Mouse (Mus musculus) thymus, postnatal 4 days (tissue): ENCODE measurements at regions not wholly inside any gene's neighbourhood (a gene's known extent, or its start where the extent isn't known, plus 50 kb on each side); places are given as distances from the start of the nearest gene placed in this dataset.

ENCODE experiments used
- DNase-seq: peaks from one replicate; pipeline ENCODE4 v3.0.0; 2021

- no peak for DNase-seq
These were observed 56.5 kb upstream of the Lsm6 start for GRCm38 (mm10) chr8:78877423-78877822.

- no peak for DNase-seq
These were observed 68.8 kb upstream of the Lsm6 start for GRCm38 (mm10) chr8:78889708-78890107.

- DNase-seq, result no peak
These were observed 69.6 kb upstream of the Lsm6 start for GRCm38 (mm10) chr8:78890571-78890970.

- DNase-seq, result peak; percentile 83
These were observed 78.9 kb upstream of the Lsm6 start for GRCm38 (mm10) chr8:78899887-78900286.

GRCm38 (mm10) chr8:78903034-78903433 lies 82.1 kb upstream of the Lsm6 start:
- no peak for DNase-seq

- no peak for DNase-seq
These were observed 87.0 kb upstream of the Lsm6 start for GRCm38 (mm10) chr8:78907918-78908317.

- DNase-seq, result no peak
These were observed 90.4 kb upstream of the Lsm6 start for GRCm38 (mm10) chr8:78911288-78911873.

GRCm38 (mm10) chr8:78912470-78912869 lies 91.5 kb upstream of the Lsm6 start:
- no peak for DNase-seq

- DNase-seq, result no peak
These were observed 92.9 kb upstream of the Lsm6 start for GRCm38 (mm10) chr8:78913823-78914222.

GRCm38 (mm10) chr8:78930610-78931397 lies 97.4 kb upstream of the Zfp827 start:
- DNase-seq, result no peak

GRCm38 (mm10) chr8:78932069-78932468 lies 96.2 kb upstream of the Zfp827 start:
- DNase-seq, result no peak

GRCm38 (mm10) chr8:78940049-78940448 lies 88.2 kb upstream of the Zfp827 start:
- DNase-seq, result no peak

GRCm38 (mm10) chr8:78941558-78941957 lies 86.7 kb upstream of the Zfp827 start:
- no peak for DNase-seq

- DNase-seq, result no peak
These were observed 83.9 kb upstream of the Zfp827 start for GRCm38 (mm10) chr8:78944367-78944766.

- no peak for DNase-seq
These were observed 82.6 kb upstream of the Zfp827 start for GRCm38 (mm10) chr8:78945607-78946006.

- no peak for DNase-seq
These were observed 82.2 kb upstream of the Zfp827 start for GRCm38 (mm10) chr8:78946085-78946484.

GRCm38 (mm10) chr8:78975034-78975433 lies 53.2 kb upstream of the Zfp827 start:
- DNase-seq, result no peak
